Mouse (Mus musculus) neural tube, embryonic 14.5 days (tissue): ENCODE data around the gene Tnxb. TPM values are rescaled to one million over a fixed set of nuclear protein-coding genes. Genes with fewer than 3 reads are reported as not detected.
A peak's percentile ranks its signal among the peaks of the same experiment; 100 is the strongest.

ENCODE experiments used
- ATAC-seq: fragments of 200-750 bp; cut with Nextera tagmentation; 2 replicates; pipeline ENCODE4 v1.8.0; 2017; ENCODE audit warnings: low read depth, mild to moderate bottlenecking, moderate TSS enrichment, moderate library complexity
- H3K27ac ChIP-seq: fragments of 300-500 bp; sonication (generic); 2 replicates; pipeline ENCODE4 v1.5.1; 2014; ENCODE audit warnings: low read depth, mild to moderate bottlenecking, control low read depth, low read length, moderate library complexity, mixed read lengths
- H3K27me3 ChIP-seq: fragments of 300-500 bp; sonication (generic); 2 replicates; pipeline ENCODE4 v1.6.1; 2014; ENCODE audit warnings: low read length; ENCODE audit not compliant: control insufficient read depth, insufficient read depth
- H3K36me3 ChIP-seq: fragments of 300-500 bp; sonication (generic); 2 replicates; pipeline ENCODE4 v1.6.1; 2014; ENCODE audit warnings: low read length, mixed read lengths; ENCODE audit not compliant: control insufficient read depth, insufficient read depth
- H3K4me1 ChIP-seq: fragments of 300-500 bp; sonication (generic); 2 replicates; pipeline ENCODE4 v1.6.1; 2014; ENCODE audit warnings: low read length; ENCODE audit not compliant: control insufficient read depth, insufficient read depth
- H3K4me2 ChIP-seq: fragments of 300-500 bp; sonication (generic); 2 replicates; pipeline ENCODE4 v1.6.1; 2014; ENCODE audit warnings: mild to moderate bottlenecking, low read depth, low read length, control low read depth
- H3K4me3 ChIP-seq: fragments of 300-500 bp; sonication (generic); 2 replicates; pipeline ENCODE4 v1.5.1; 2014; ENCODE audit warnings: low read depth, low read length, control low read depth, mixed read lengths
- H3K9ac ChIP-seq: fragments of 300-500 bp; sonication (generic); replicated peaks from 2 replicates; pipeline ENCODE4 v1.6.1; 2014; ENCODE audit warnings: low read depth, mild to moderate bottlenecking, control low read depth, low read length, mixed read lengths
- H3K9me3 ChIP-seq: fragments of 300-500 bp; sonication (generic); 2 replicates; pipeline ENCODE4 v1.6.1; 2016; ENCODE audit warnings: low read length; ENCODE audit not compliant: control insufficient read depth
- WGBS: fragments of 180-500 bp; shearing (Covaris S2); extraction: QIAGEN DNeasy Blood & Tissue Kit; methylation state at CpG from one replicate; pipeline ENCODE4 v1.1.7; 2014; 5-methylcytosine and 5-hydroxymethylcytosine counted together
- polyA plus RNA-seq: library from polyadenylated mRNA; unstranded; fragments of >200 nt; fragmentation: Nextera tagmentation; extraction: Ambion mirVana; gene quantifications from 2 replicates; pipeline ENCODE4 v1.2.1, GENCODE M21; 2014

Gene Tnxb
- polyA plus RNA-seq, 1 experiment from 2014 or later, result 0.23 TPM

DNA sequence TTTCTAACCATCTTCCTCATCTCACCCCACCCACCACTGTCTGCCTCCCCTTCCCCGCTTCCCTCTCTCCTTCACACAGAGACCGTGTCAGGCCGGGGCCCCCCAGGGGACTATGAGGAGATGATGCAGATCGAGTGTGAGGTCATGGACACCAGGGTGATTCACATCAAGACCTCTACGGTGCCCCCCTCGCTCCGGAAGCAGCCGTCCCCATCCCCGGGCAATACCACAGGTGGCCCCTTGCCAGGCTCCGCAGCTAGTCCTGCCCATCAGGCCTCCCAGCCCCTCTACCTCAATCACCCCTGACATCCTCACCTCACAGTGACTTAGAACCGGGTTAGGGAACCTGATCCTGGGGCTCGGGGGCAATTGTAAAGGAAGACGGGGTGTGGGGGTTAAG, 15.9 kb upstream of the Tnxb start:
- H3K9ac ChIP-seq, result no peak overlapping the region
- ATAC-seq, result no peak
- no peak overlapping the region for H3K27ac ChIP-seq
- no peak overlapping the region for H3K4me2 ChIP-seq
- H3K36me3 ChIP-seq, result peaks cover 35% of the 10 kb centered on the region
- H3K27me3 ChIP-seq, result no peaks in the 10 kb centered on the region
- H3K4me1 ChIP-seq, result no peaks in the 10 kb centered on the region
- H3K4me3 ChIP-seq, result no peak overlapping the region
- 91% methylated on average over 13 of the region's 13 CpGs for WGBS
- no peaks in the 10 kb centered on the region for H3K9me3 ChIP-seq

DNA sequence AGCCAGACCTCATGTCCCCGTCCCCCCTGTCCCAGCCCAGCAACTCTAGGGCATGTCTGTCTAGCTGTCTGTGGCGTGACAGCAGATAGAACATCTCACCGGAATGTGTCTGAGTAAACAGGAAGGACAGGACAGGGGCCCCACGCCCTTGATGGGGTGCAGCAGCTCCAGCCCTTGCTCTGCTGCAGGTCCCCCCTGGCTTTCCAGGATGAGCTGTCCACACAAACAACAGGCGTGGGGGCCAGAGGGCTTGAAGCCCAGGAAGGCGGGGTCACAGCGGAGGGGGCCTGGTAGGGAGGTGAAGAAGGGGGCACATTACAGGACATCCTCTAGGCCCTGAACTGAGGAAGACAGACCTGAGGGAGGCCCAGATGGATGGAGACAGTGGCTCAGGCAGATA, 15.2 kb upstream of the Tnxb start:
- H3K27me3 ChIP-seq, result no peaks in the 10 kb centered on the region
- no peak overlapping the region for H3K4me3 ChIP-seq
- WGBS, result 85% methylated on average over 7 of the region's 7 CpGs
- 0 out of 2 replicates have a peak, but pooled peaks have one; percentile 9 for ATAC-seq
- no peak overlapping the region for H3K9ac ChIP-seq
- 0 out of 2 replicates have a peak overlapping the region, but pooled peaks have one; percentile 22 for H3K27ac ChIP-seq
- H3K4me1 ChIP-seq, result no peaks in the 10 kb centered on the region
- no peaks in the 10 kb centered on the region for H3K9me3 ChIP-seq
- no peak overlapping the region for H3K4me2 ChIP-seq
- H3K36me3 ChIP-seq, result peaks cover 34% of the 10 kb centered on the region

DNA sequence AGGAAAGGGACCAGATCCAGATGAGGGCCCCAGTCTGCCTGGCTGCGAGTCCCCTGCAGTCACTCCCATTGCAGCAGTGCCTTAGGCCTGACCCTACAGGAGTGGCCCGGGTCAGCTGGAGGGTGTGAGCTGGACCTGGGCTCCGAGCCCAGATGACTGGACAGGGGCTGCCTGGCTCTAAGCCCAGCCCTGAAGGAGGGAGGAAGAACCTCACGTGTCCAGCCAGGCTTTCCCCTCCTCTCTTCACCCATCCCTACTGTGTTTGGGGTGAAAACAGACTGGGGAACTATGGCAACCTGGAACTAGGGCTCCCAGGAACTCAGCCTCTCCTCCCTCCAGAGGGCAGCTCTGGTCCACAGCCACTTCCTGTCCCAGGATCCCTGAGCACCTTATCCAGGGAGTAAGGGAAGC, 14.7 kb upstream of the Tnxb start:
- peak; percentile 33; the same call in 1 of the 2 replicates for ATAC-seq
- no peak overlapping the region for H3K9ac ChIP-seq
- no peak overlapping the region for H3K27ac ChIP-seq
- H3K36me3 ChIP-seq, result peaks cover 30% of the 10 kb centered on the region
- H3K4me3 ChIP-seq, result no peak overlapping the region
- H3K27me3 ChIP-seq, result peaks cover 1% of the 10 kb centered on the region; the same call in 1 of the 2 replicates
- no peaks in the 10 kb centered on the region for H3K9me3 ChIP-seq
- WGBS, result 57% methylated on average over 4 of the region's 4 CpGs
- H3K4me1 ChIP-seq, result no peaks in the 10 kb centered on the region
- H3K4me2 ChIP-seq, result no peak overlapping the region

DNA sequence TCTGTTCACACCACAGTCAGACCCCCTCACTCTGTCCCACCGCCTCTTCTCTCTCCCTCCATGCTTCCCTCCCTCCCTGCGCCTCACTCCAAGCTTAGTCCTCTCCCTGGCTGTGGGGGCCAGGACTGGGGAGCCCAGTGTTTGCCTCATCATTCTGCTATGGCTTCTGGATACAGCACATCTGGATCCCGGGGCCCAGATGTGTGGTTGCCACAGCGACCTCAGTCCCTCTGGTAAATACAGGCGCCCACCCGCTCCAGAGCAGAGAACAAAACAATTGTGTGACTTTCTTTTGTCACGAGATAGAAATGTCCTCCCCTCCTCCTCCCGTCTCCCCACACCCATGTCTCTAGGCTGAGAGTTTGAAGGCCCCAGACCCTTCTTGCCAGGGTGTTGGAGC, 13.7 kb upstream of the Tnxb start:
- H3K36me3 ChIP-seq, result peaks cover 19% of the 10 kb centered on the region
- H3K9ac ChIP-seq, result no peak overlapping the region
- H3K9me3 ChIP-seq, result no peaks in the 10 kb centered on the region
- no peak overlapping the region for H3K4me3 ChIP-seq
- H3K4me1 ChIP-seq, result no peaks in the 10 kb centered on the region
- peaks cover 7% of the 10 kb centered on the region; the same call in 1 of the 2 replicates for H3K27me3 ChIP-seq
- ATAC-seq, result no peak
- H3K27ac ChIP-seq, result no peak overlapping the region
- no peak overlapping the region for H3K4me2 ChIP-seq
- 45% methylated on average over 8 of the region's 8 CpGs for WGBS

GRCm38 (mm10) chr17:34657271-34657670, 13.1 kb upstream of the Tnxb start:
- Histone ChIP-seq H3K4me3 (no peak overlapping the region), H3K9ac (no peak overlapping the region), H3K4me2 (no peak overlapping the region), H3K4me1 (no peaks in the 10 kb centered on the region), H3K36me3 (peaks cover 14% of the 10 kb centered on the region), H3K27ac (no peak overlapping the region), H3K27me3 (peaks cover 7% of the 10 kb centered on the region; the same call in 1 of the 2 replicates), H3K9me3 (no peaks in the 10 kb centered on the region)
- no peak for ATAC-seq
- 42% methylated on average over 2 of the region's 2 CpGs for WGBS

DNA sequence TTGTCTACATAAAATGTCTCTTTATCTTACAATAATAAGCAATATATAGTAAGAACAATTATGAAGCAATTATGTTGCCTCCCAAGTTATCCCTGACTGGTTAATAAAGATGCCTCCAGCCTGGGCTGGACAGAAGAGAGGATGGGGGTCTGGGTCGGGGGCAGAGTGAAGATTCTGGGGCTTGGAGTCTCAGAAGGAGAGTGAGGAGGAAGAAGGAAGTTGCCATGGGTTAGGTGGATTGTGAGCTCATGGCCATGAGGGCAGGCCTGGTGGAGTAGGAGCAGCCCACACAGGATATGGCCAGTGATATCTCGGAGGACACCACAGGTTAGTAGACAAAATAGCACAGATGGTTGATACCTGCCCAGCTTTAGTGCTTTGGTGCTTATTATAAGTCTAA, 12.2 kb upstream of the Tnxb start:
- no peak overlapping the region for H3K4me2 ChIP-seq
- ATAC-seq, result no peak
- no peak overlapping the region for H3K27ac ChIP-seq
- peaks cover 6% of the 10 kb centered on the region for H3K36me3 ChIP-seq
- H3K4me1 ChIP-seq, result no peaks in the 10 kb centered on the region
- WGBS, result 85% methylated on average over 2 of the region's 2 CpGs
- H3K9ac ChIP-seq, result no peak overlapping the region
- no peak overlapping the region for H3K4me3 ChIP-seq
- H3K9me3 ChIP-seq, result no peaks in the 10 kb centered on the region
- peaks cover 7% of the 10 kb centered on the region; the same call in 1 of the 2 replicates for H3K27me3 ChIP-seq

DNA sequence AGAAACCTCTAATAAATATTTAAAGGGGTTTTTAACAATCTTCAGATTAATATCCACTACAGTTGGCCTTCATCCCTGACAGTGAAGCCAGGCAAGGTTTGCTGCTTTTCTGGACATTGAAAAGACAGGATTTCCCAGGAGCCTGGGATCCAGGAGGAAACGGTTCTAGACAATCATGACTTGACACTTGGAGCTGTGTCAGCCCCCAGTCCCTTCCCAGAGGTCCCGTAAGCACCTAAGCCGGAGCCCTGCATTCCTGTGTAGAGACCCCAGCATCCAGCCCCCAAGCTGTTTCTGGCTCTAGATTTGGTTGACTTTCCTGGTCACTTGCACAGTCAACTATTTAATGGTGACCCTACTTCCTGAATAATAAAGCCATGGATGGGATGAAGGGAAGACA, 11.7 kb upstream of the Tnxb start:
- no peaks in the 10 kb centered on the region for H3K4me1 ChIP-seq
- no peak overlapping the region for H3K9ac ChIP-seq
- peaks cover 5% of the 10 kb centered on the region; the same call in 1 of the 2 replicates for H3K36me3 ChIP-seq
- no peak overlapping the region for H3K4me2 ChIP-seq
- no peak overlapping the region for H3K27ac ChIP-seq
- H3K4me3 ChIP-seq, result no peak overlapping the region
- H3K9me3 ChIP-seq, result no peaks in the 10 kb centered on the region
- peaks cover 7% of the 10 kb centered on the region; the same call in 1 of the 2 replicates for H3K27me3 ChIP-seq
- no peak for ATAC-seq
- WGBS, result 80% methylated on average over 3 of the region's 3 CpGs

GRCm38 (mm10) chr17:34659181-34659896, 11.0 kb upstream of the Tnxb start:
- Histone ChIP-seq H3K36me3 (peaks cover 4% of the 10 kb centered on the region; the same call in 1 of the 2 replicates), H3K4me2 (no peak overlapping the region), H3K27me3 (peaks cover 7% of the 10 kb centered on the region; the same call in 1 of the 2 replicates), H3K27ac (no peak overlapping the region), H3K9ac (no peak overlapping the region), H3K4me1 (no peaks in the 10 kb centered on the region), H3K9me3 (no peaks in the 10 kb centered on the region), H3K4me3 (no peak overlapping the region)
- 67% methylated on average over 12 of the region's 12 CpGs for WGBS
- ATAC-seq, result no peak

DNA sequence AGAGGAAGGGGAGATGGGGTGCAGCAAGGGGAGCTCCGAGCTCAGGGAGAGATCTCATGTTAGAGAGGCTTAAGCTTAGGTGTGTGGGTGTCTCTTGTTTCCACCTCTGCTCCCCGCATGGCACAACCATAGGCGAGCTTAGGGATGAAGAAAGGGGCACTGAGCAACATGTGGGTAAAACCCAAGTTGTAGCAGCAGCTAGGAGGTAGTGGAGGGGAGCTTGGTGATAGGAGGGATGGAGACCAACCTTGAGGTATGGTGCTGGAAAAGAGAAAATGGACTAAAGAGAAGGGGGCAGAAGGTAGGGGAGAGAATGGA, 10.5 kb upstream of the Tnxb start:
- no peak overlapping the region for H3K27ac ChIP-seq
- ATAC-seq, result no peak
- H3K9ac ChIP-seq, result no peak overlapping the region
- no peaks in the 10 kb centered on the region for H3K36me3 ChIP-seq
- H3K4me3 ChIP-seq, result no peak overlapping the region
- 74% methylated on average over 3 of the region's 3 CpGs for WGBS
- no peaks in the 10 kb centered on the region for H3K9me3 ChIP-seq
- peaks cover 7% of the 10 kb centered on the region; the same call in 1 of the 2 replicates for H3K27me3 ChIP-seq
- H3K4me2 ChIP-seq, result no peak overlapping the region
- no peaks in the 10 kb centered on the region for H3K4me1 ChIP-seq
